Mouse (Mus musculus) midbrain, embryonic 11.5 days (tissue): ENCODE data around the gene Mrpl38. TPM values are rescaled to one million over a fixed set of nuclear protein-coding genes. Genes with fewer than 3 reads are reported as not detected.
"Not testable (repeated sequence)": the region's sequence is repeated elsewhere in the genome, so short reads cannot be mapped to it uniquely, and the experiment has no call there.

Experiments used
- ATAC-seq: fragments of 200-750 bp; cut with Nextera tagmentation; 2 replicates; pipeline ENCODE4 v1.8.0; 2017; ENCODE audit warnings: moderate TSS enrichment, moderate library complexity; ENCODE audit not compliant: low FRiP score
- DNase-seq: peaks from one replicate; pipeline ENCODE4 v3.0.0; 2015; ENCODE audit warnings: low spot score; ENCODE audit errors: missing footprints
- H3K27ac ChIP-seq: fragments of 300-500 bp; sonication (generic); 2 replicates; pipeline ENCODE4 v1.5.1; 2014; ENCODE audit warnings: low read depth, low read length
- H3K27me3 ChIP-seq: fragments of 300-500 bp; sonication (generic); 2 replicates; pipeline ENCODE4 v1.6.1; 2014; ENCODE audit warnings: mild to moderate bottlenecking, low read length, moderate library complexity, mixed read lengths; ENCODE audit not compliant: control insufficient read depth, insufficient read depth
- H3K36me3 ChIP-seq: fragments of 300-500 bp; sonication (generic); 2 replicates; pipeline ENCODE4 v1.6.1; 2014; ENCODE audit warnings: mild to moderate bottlenecking, low read length, moderate library complexity, mixed read lengths; ENCODE audit not compliant: control insufficient read depth, insufficient read depth
- H3K4me1 ChIP-seq: fragments of 300-500 bp; sonication (generic); 2 replicates; pipeline ENCODE4 v1.6.1; 2014; ENCODE audit warnings: low read length; ENCODE audit not compliant: control insufficient read depth, insufficient read depth
- H3K4me2 ChIP-seq: fragments of 300-500 bp; sonication (generic); 2 replicates; pipeline ENCODE4 v1.6.1; 2014; ENCODE audit warnings: mild to moderate bottlenecking, moderate library complexity
- H3K4me3 ChIP-seq: fragments of 300-500 bp; sonication (generic); 2 replicates; pipeline ENCODE4 v1.5.1; 2014; ENCODE audit warnings: low read depth, low read length
- H3K9ac ChIP-seq: fragments of 300-500 bp; sonication (generic); 2 replicates; pipeline ENCODE4 v1.6.1; 2014; ENCODE audit warnings: low read length
- H3K9me3 ChIP-seq: fragments of 300-500 bp; sonication (generic); 2 replicates; pipeline ENCODE4 v1.6.1; 2016; ENCODE audit warnings: low read length; ENCODE audit not compliant: control insufficient read depth
- WGBS: fragments of 180-500 bp; shearing (Covaris S2); extraction: QIAGEN DNeasy Blood & Tissue Kit; methylation state at CpG from one replicate; pipeline ENCODE4 v1.1.7; 2014; 5-methylcytosine and 5-hydroxymethylcytosine counted together
- polyA plus RNA-seq: library from polyadenylated mRNA; unstranded; fragments of >200 nt; fragmentation: Nextera tagmentation; extraction: Ambion mirVana; gene quantifications from 2 replicates; pipeline ENCODE4 v1.2.1, GENCODE M21; 2014

Gene Mrpl38
- polyA plus RNA-seq, 1 experiment from 2014 or later, result 97.0 TPM

GRCm38 (mm10) chr11:116092959-116093358 is 45.7 kb downstream of the Mrpl38 start:
- H3K36me3 ChIP-seq, H3K27me3 ChIP-seq, ATAC-seq, H3K9ac ChIP-seq, H3K4me2 ChIP-seq, DNase-seq, H3K4me1 ChIP-seq, H3K9me3 ChIP-seq, H3K4me3 ChIP-seq, H3K27ac ChIP-seq: not testable (repeated sequence)
- 95% methylated on average over 6 of the region's 6 CpGs for WGBS

GRCm38 (mm10) chr11:116091591-116091990 is 47.1 kb downstream of the Mrpl38 start:
- no peak for ATAC-seq
- no peak for DNase-seq
- Histone ChIP-seq H3K9me3 (0 out of 2 replicates have a peak, but pooled peaks cover under 1% of the 10 kb centered on the region), H3K27me3 (no peaks in the 10 kb centered on the region), H3K4me2 (no peak overlapping the region), H3K4me1 (peaks cover 7% of the 10 kb centered on the region; the same call in 1 of the 2 replicates), H3K4me3 (no peak overlapping the region), H3K36me3 (no peaks in the 10 kb centered on the region), H3K9ac (no peak overlapping the region), H3K27ac (no peak overlapping the region)
- WGBS, result 88% methylated on average over 6 of the region's 6 CpGs

DNA sequence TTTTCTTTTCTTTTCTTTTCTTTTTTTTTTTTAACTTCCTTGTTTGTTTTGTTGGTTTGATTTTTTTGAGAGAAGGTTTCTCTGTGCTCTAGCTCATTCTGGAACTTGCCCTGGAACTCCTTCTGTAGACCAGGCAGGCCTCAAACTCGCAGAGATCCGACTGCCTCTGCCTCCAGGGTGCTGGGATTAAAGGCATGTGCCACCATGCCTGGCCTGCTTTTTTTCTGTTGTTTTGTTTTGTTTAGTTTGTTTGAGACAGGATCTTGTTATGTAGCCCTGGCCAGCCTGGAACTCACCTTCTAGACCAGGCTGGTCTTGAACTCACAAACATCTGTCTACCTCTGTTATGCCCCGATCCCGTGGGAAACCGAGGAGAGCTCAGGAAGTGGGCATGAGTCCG is 49.1 kb downstream of the Mrpl38 start:
- 90% methylated on average over 6 of the region's 6 CpGs for WGBS
- Histone ChIP-seq H3K4me1 (peaks cover 15% of the 10 kb centered on the region), H3K36me3 (no peaks in the 10 kb centered on the region), H3K27ac (no peak overlapping the region), H3K4me2 (no peak overlapping the region), H3K9ac (no peak overlapping the region), H3K27me3 (no peaks in the 10 kb centered on the region), H3K9me3 (no peaks in the 10 kb centered on the region), H3K4me3 (no peak overlapping the region)
- DNase-seq (no peak), ATAC-seq (no peak)

DNA sequence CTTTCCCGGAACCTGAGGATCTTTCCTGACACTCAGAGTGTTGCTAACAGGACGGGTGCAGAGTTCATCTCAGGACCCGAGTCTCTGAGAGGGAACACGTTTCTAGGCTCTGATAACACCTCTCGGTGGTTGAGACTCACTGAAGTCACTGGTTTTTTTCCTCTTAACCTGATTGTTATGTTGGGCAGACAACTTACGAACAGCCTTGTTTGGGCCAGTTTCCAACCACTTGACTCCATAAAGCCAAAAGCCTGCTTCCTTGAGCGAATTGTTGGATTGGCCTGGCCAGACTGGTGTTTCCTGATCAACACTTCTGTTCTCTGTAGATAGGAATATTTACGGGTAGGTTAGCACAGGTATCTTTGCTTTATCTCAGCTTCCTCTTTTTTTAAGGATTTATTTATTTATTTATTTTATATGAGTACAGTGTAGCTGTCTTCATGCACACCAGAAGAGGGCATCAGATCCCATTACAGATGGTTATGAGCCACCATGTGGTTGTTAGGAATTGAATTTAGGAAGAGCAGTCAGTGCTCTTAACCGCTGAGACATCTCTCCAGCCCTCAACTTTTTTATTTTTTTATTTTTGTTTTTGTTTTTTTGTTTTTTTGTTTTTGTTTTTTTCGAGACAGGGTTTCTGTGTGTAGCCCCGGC is 49.8 kb downstream of the Mrpl38 start:
- Histone ChIP-seq H3K4me3 (no peak overlapping the region), H3K27ac (no peak overlapping the region), H3K36me3 (no peaks in the 10 kb centered on the region), H3K4me2 (no peak overlapping the region), H3K4me1 (peaks cover 15% of the 10 kb centered on the region), H3K9ac (no peak overlapping the region), H3K9me3 (no peaks in the 10 kb centered on the region), H3K27me3 (no peaks in the 10 kb centered on the region)
- ATAC-seq (no peak), DNase-seq (no peak)
- 89% methylated on average over 11 of the region's 11 CpGs for WGBS

GRCm38 (mm10) chr11:116088188-116088587 is 50.5 kb downstream of the Mrpl38 start:
- no peak for DNase-seq
- peaks cover 15% of the 10 kb centered on the region for H3K4me1 ChIP-seq
- no peak overlapping the region for H3K27ac ChIP-seq
- H3K36me3 ChIP-seq, result no peaks in the 10 kb centered on the region
- H3K9me3 ChIP-seq, result no peaks in the 10 kb centered on the region
- H3K4me3 ChIP-seq, result no peak overlapping the region
- no peak overlapping the region for H3K9ac ChIP-seq
- no peak for ATAC-seq
- 82% methylated on average over 8 of the region's 8 CpGs for WGBS
- peak overlapping the region; percentile 56; the same call in 1 of the 2 replicates for H3K4me2 ChIP-seq
- H3K27me3 ChIP-seq, result no peaks in the 10 kb centered on the region

GRCm38 (mm10) chr11:116087194-116088130 is 51.2 kb downstream of the Mrpl38 start:
- Histone ChIP-seq H3K27me3 (no peaks in the 10 kb centered on the region), H3K4me3 (peak overlapping the region; percentile 45), H3K27ac (no peak overlapping the region; the same call in 1 of the 2 replicates), H3K4me2 (peak overlapping the region; percentile 56), H3K36me3 (peaks cover under 1% of the 10 kb centered on the region; the same call in 1 of the 2 replicates), H3K9ac (peak overlapping the region; percentile 50), H3K4me1 (peaks cover 15% of the 10 kb centered on the region), H3K9me3 (no peaks in the 10 kb centered on the region)
- ATAC-seq, result peak; percentile 80
- peak; percentile 98 for DNase-seq
- WGBS, result 5% methylated on average over 31 of the region's 31 CpGs

GRCm38 (mm10) chr11:116086258-116087193 is 52.1 kb downstream of the Mrpl38 start, which contains the start of gene Wbp2:
Wbp2 (minus strand) TSS chr11:116086995.
- DNase-seq (peak; percentile 100), ATAC-seq (peak; percentile 96)
- Histone ChIP-seq H3K4me2 (peak within 1 kb of the TSS; percentile 56), H3K9ac (peak within 1 kb of the TSS; percentile 50), H3K27ac (peak within 1 kb of the TSS; percentile 32; the same call in 1 of the 2 replicates), H3K9me3 (no peaks in the 10 kb centered on the region), H3K4me1 (peaks cover 15% of the 10 kb centered on the region), H3K27me3 (no peaks in the 10 kb centered on the region), H3K36me3 (peaks cover 5% of the 10 kb centered on the region; the same call in 1 of the 2 replicates), H3K4me3 (peak within 1 kb of the TSS; percentile 45)
- WGBS, result 6% methylated on average over 36 of the region's 43 CpGs

DNA sequence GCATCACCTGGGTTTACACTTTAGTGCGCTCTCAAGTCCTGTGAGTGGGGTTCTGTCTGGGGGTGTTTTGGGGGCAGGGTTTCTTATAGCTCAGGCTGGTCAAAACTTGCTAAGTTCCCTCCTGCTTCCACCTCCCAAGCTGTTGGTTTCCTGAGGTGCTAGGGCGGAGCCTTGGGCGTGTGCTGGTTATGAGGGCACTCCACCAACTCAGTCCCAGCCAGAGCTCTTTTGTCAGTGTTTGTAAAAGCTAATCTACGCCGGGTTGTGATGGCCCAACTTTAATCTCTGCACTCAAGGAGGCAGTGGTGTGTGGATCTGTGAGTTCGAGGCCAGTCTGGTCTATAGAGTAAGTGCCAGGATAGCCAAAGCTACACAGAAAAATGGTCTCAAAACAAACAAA is 54.5 kb downstream of the Mrpl38 start:
- Histone ChIP-seq H3K36me3 (peaks cover 10% of the 10 kb centered on the region), H3K27ac (no peak overlapping the region), H3K4me1 (peaks cover 19% of the 10 kb centered on the region), H3K4me2 (no peak overlapping the region), H3K9me3 (no peaks in the 10 kb centered on the region), H3K4me3 (no peak overlapping the region), H3K9ac (no peak overlapping the region), H3K27me3 (no peaks in the 10 kb centered on the region)
- WGBS, result 88% methylated on average over 6 of the region's 6 CpGs
- no peak for DNase-seq
- ATAC-seq, result no peak
